Mouse (Mus musculus): Measurements from ENCODE around the gene Trarg1. TPM values are rescaled to one million over a fixed set of nuclear protein-coding genes. Genes with fewer than 3 reads are reported as not detected.

Gene Trarg1
- not detected for polyA plus RNA-seq (2017; shearing (Covaris generic))

GRCm38 (mm10) chr11:76679508-76679907 lies at the start of gene Trarg1:
TSS of gene Trarg1 (plus strand) at chr11:76679808.

GRCm38 (mm10) chr11:76671871-76672475 lies 7.6 kb upstream of the Trarg1 start, which contains the start of gene Bhlha9:
TSS of gene Bhlha9 (plus strand) at chr11:76672470.

Other genes with a start within 250 kb of the Trarg1 start
- gene Abr, start 57.5 kb upstream of the Trarg1 start, polyA plus RNA-seq (2017; shearing (Covaris generic)): 10 to 100 TPM; 42.4 to 72.3 TPM
- gene Bhlha9, start 7.3 kb upstream of the Trarg1 start, polyA plus RNA-seq (2017; shearing (Covaris generic)): under 1 TPM in 1 of 2 experiments, not detected in 1; 0.15 TPM
- 10 to 100 TPM; 45.8 to 46.6 TPM for gene Gosr1, start 83.8 kb downstream of the Trarg1 start, polyA plus RNA-seq (2017; shearing (Covaris generic))
- gene Cpd, start 167.2 kb downstream of the Trarg1 start, polyA plus RNA-seq (2017; shearing (Covaris generic)): 10 to 100 TPM in 1 of 2 experiments, 1 to 10 TPM in 1; 5.8 to 15.0 TPM
- under 1 TPM in 1 of 2 experiments, not detected in 1; 0.77 TPM for gene Tmigd1, start 222.4 kb downstream of the Trarg1 start, polyA plus RNA-seq (2017; shearing (Covaris generic))
- 10 to 100 TPM; 83.4 to 84.1 TPM for gene Blmh, start 245.0 kb downstream of the Trarg1 start, polyA plus RNA-seq (2017; shearing (Covaris generic))